Mouse (Mus musculus): ENCODE measurements around the gene Sf3b4. TPM values are rescaled to one million over a fixed set of nuclear protein-coding genes. Genes with fewer than 3 reads are reported as not detected.
"Not testable (repeated sequence)": the region's sequence is repeated elsewhere in the genome, so short reads cannot be mapped to it uniquely, and the experiment has no call there.

Sf3b4 gene
- polyA plus RNA-seq, 1 experiment from 2014 or later: 259 TPM

DNA sequence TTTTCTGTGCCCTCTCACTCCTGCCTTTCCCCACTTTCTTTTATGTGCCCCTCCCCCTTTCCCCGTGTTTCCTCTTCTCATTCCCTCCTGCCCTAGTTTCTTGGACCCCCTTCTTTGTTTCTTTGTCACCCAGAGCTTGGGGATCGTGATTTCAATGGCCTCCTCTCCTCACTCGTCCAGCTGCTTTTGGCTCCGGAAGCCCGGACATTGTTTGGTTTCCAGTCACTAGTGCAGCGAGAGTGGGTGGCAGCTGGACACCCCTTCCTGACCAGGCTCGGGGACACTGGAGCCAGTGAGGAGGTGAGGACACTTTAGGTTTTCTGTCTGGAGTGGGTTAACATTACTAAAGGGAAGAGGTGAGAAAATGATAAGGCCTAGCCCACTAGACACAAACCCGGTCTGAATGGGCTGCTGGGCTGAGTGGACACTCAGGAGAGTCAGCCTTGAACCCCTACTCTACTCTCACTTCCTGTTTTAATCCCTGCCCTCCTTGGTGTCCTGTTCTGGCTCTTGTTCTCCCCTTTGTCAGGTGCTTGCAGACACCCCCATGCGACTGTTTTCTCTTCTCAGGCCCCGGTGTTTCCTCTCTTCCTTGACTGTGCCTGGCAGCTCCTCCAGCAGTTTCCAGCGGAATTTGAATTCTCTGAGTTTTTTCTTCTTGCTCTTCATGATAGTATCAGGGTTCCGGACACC lies 3.5 kb upstream of the Sf3b4 start:
- H3K4me1 ChIP-seq (ENCODE audit: control insufficient read depth, insufficient read depth, low read length): peaks cover 7% of the 10 kb centered on the region; the same call in 1 of the 2 replicates
- 84% methylated on average over 12 of the region's 12 CpGs for WGBS
- no peak overlapping the region for H3K4me2 ChIP-seq (ENCODE audit: low read depth, severe bottlenecking)
- H3K4me3 ChIP-seq (ENCODE audit: low read depth, low read length): no peak overlapping the region
- no peak overlapping the region for H3K27ac ChIP-seq (replicated peaks; ENCODE audit: low read depth, low read length)
- H3K36me3 ChIP-seq (ENCODE audit: control insufficient read depth, insufficient read depth, low read length): peaks cover 6% of the 10 kb centered on the region; the same call in 1 of the 2 replicates
- H3K9me3 ChIP-seq (ENCODE audit: control insufficient read depth, low read length): no peaks in the 10 kb centered on the region
- DNase-seq (ENCODE audit: low spot score) (no peak), ATAC-seq (ENCODE audit: insufficient number of reproducible peaks, low FRiP score, low TSS enrichment, low read depth) (no peak)
- H3K27me3 ChIP-seq (ENCODE audit: control insufficient read depth, insufficient read depth, low read length): no peaks in the 10 kb centered on the region
- no peak overlapping the region for H3K9ac ChIP-seq (ENCODE audit: low read length)

DNA sequence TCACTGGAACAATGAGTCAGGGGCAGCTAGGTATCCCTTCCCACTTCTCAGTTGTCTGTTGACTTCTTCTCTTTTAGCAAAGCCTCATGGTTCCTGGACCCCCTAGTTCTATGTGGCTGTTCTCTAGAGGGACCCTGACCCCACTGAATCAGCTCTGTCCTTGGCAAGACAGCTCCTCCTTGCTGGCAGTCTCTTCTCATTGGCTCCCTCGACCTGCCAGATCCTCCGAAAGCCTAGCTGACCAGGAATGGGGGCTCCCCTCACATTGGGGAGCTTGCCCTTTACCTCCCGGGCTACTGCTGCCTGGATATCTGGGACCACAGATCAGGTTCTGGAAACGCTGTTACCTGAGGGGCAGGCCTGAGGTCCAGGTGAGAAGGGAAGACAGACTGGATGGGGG lies 1.9 kb upstream of the Sf3b4 start:
- no peak overlapping the region for H3K4me3 ChIP-seq (ENCODE audit: low read depth, low read length)
- ATAC-seq (ENCODE audit: insufficient number of reproducible peaks, low FRiP score, low TSS enrichment, low read depth): no peak
- peaks cover 7% of the 10 kb centered on the region; the same call in 1 of the 2 replicates for H3K4me1 ChIP-seq (ENCODE audit: control insufficient read depth, insufficient read depth, low read length)
- H3K4me2 ChIP-seq (ENCODE audit: low read depth, severe bottlenecking): no peak overlapping the region
- DNase-seq (ENCODE audit: low spot score): no peak
- peaks cover 12% of the 10 kb centered on the region for H3K36me3 ChIP-seq (ENCODE audit: control insufficient read depth, insufficient read depth, low read length)
- WGBS: 87% methylated on average over 4 of the region's 4 CpGs
- no peaks in the 10 kb centered on the region for H3K9me3 ChIP-seq (ENCODE audit: control insufficient read depth, low read length)
- no peak overlapping the region; the same call in 1 of the 2 replicates for H3K9ac ChIP-seq (ENCODE audit: low read length)
- no peak overlapping the region for H3K27ac ChIP-seq (replicated peaks; ENCODE audit: low read depth, low read length)
- H3K27me3 ChIP-seq (ENCODE audit: control insufficient read depth, insufficient read depth, low read length): no peaks in the 10 kb centered on the region

DNA sequence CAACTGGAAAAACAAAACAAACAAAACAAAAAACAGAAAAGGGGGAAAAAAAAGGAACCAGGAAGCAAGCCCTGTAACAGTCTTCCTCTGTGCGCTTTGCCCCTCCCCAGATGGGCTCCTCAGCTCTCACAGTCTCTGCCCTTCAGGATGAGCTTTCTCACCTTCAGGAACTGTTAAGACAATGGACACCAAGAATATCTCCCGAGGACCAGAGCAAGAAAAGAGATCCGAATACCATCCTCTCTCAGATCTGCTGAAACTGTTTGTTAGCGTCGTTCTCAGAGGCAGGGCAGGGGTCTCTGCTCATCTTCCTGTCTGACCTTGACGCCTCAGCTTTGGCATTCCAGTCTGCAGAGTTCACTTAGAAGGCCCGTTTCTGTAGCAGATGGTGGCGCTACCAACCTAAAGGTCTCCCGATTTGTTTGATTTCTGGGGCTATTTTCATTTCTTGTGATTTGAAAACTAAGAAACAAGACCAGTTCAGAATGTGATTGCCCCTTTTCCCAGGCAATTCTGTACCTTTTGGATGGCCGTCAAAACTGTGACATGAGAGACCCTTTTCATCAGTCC lies 1.1 kb upstream of the Sf3b4 start:
- Histone ChIP-seq H3K9ac (ENCODE audit: low read length) (no peak overlapping the region), H3K36me3 (ENCODE audit: control insufficient read depth, insufficient read depth, low read length) (peaks cover 12% of the 10 kb centered on the region)

DNA sequence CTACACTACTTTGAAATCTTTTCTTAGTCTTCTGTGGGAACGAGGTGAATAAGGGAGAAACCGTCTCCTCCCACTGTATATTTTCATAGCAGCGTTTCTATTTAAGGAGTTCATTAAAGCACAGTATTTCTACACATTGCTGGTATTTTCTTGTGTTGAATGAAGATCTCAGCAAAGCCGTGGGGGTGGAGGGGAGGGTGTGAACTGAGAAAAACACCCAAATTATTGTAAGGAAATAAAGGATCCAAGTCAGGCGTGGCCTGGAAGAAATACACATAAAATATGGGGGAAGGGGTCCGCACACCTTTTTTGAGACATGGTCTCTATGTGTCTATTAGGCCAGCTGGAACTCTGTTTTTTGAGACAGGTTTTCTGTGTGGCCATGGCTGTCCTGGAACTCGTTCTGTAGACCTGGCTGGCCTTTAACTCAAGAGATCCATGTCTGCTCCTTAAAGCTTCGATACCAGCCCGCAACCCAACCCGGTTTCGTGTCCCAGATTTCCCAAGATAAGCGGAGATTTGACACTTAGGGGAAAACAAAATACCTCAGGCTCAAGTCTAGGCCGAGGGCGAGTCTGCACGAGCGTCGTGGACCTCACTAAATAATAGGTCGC lies 442 bp upstream of the Sf3b4 start:
- Histone ChIP-seq H3K4me2 (ENCODE audit: low read depth, severe bottlenecking) (peak overlapping the region; percentile 54), H3K4me3 (ENCODE audit: low read depth, low read length) (peak overlapping the region; percentile 80)

More for the DNA sequence above, 1.1 kb upstream of the Sf3b4 start:
- Histone ChIP-seq H3K27ac (replicated peaks; ENCODE audit: low read depth, low read length) (no peak overlapping the region), H3K9me3 (ENCODE audit: control insufficient read depth, low read length) (no peaks in the 10 kb centered on the region), H3K4me3 (ENCODE audit: low read depth, low read length) (no peak overlapping the region), H3K4me1 (ENCODE audit: control insufficient read depth, insufficient read depth, low read length) (peaks cover 7% of the 10 kb centered on the region; the same call in 1 of the 2 replicates), H3K27me3 (ENCODE audit: control insufficient read depth, insufficient read depth, low read length) (no peaks in the 10 kb centered on the region), H3K4me2 (ENCODE audit: low read depth, severe bottlenecking) (peak overlapping the region; percentile 54)
- no peak for DNase-seq (ENCODE audit: low spot score)
- WGBS: 72% methylated on average over 10 of the region's 10 CpGs
- ATAC-seq (ENCODE audit: insufficient number of reproducible peaks, low FRiP score, low TSS enrichment, low read depth): no peak

DNA sequence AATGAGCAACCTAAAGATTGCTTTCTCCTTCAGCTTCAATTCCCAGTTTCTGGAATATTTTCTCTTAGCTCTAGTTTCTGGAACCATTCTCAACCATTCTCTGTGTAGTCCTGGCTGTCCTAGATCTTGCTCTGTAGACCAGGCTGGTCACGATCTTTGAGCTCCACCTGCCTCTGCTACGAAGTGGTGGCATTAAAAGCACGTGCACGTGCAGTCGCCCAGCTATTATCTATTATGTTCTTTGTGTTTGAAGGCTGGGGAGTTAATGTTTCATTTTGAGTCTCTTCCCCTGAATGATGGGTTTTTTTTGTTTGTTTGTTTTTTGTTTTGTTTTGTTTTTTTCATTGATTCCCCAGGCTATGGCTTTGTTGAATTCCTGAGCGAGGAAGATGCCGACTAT lies 1.1 kb downstream of the Sf3b4 start:
- H3K27me3 ChIP-seq (ENCODE audit: control insufficient read depth, insufficient read depth, low read length): no peaks in the 10 kb centered on the region
- H3K27ac ChIP-seq (replicated peaks; ENCODE audit: low read depth, low read length): no peak overlapping the region
- no peak for ATAC-seq (ENCODE audit: insufficient number of reproducible peaks, low FRiP score, low TSS enrichment, low read depth)
- WGBS: 45% methylated on average over 7 of the region's 7 CpGs
- no peak for DNase-seq (ENCODE audit: low spot score)
- peak overlapping the region; percentile 94 for H3K4me2 ChIP-seq (ENCODE audit: low read depth, severe bottlenecking)
- peak overlapping the region; percentile 84 for H3K9ac ChIP-seq (ENCODE audit: low read length)
- H3K36me3 ChIP-seq (ENCODE audit: control insufficient read depth, insufficient read depth, low read length): peaks cover 22% of the 10 kb centered on the region
- H3K4me3 ChIP-seq (ENCODE audit: low read depth, low read length): peak overlapping the region; percentile 80
- no peaks in the 10 kb centered on the region for H3K9me3 ChIP-seq (ENCODE audit: control insufficient read depth, low read length)
- peaks cover 7% of the 10 kb centered on the region; the same call in 1 of the 2 replicates for H3K4me1 ChIP-seq (ENCODE audit: control insufficient read depth, insufficient read depth, low read length)

More for the DNA sequence above, 442 bp upstream of the Sf3b4 start:
- Histone ChIP-seq H3K9ac (ENCODE audit: low read length) (peak overlapping the region; percentile 84), H3K27ac (replicated peaks; ENCODE audit: low read depth, low read length) (peak overlapping the region; percentile 95), H3K27me3 (ENCODE audit: control insufficient read depth, insufficient read depth, low read length) (no peaks in the 10 kb centered on the region), H3K36me3 (ENCODE audit: control insufficient read depth, insufficient read depth, low read length) (peaks cover 19% of the 10 kb centered on the region), H3K4me1 (ENCODE audit: control insufficient read depth, insufficient read depth, low read length) (peaks cover 7% of the 10 kb centered on the region; the same call in 1 of the 2 replicates), H3K9me3 (ENCODE audit: control insufficient read depth, low read length) (no peaks in the 10 kb centered on the region)
- DNase-seq (ENCODE audit: low spot score) (no peak), ATAC-seq (ENCODE audit: insufficient number of reproducible peaks, low FRiP score, low TSS enrichment, low read depth) (no peak; the same call in 1 of the 2 replicates)
- 24% methylated on average over 18 of the region's 18 CpGs for WGBS

DNA sequence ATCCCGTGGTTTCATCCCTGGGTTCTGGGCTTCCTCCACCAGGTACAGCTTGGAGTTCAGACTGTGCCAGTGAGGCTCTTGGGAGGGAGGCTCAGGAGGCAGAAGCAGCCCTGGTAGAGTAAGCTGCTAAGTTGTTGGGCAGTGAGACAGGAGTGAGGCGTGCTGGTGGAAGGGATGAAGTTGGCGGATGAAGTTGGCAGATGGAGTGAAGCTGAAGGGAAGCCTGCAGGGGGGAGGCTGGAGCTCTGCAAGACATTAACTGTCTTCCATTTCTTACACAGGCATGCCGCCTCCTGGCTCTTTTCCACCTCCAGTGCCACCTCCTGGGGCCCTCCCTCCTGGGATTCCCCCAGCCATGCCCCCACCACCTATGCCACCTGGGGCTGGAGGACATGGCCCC lies 1.9 kb downstream of the Sf3b4 start:
- not testable (repeated sequence) for H3K4me3 ChIP-seq (ENCODE audit: low read depth, low read length); H3K27me3 ChIP-seq (ENCODE audit: control insufficient read depth, insufficient read depth, low read length); H3K9ac ChIP-seq (ENCODE audit: low read length); H3K4me2 ChIP-seq (ENCODE audit: low read depth, severe bottlenecking); H3K9me3 ChIP-seq (ENCODE audit: control insufficient read depth, low read length); H3K27ac ChIP-seq (replicated peaks; ENCODE audit: low read depth, low read length); DNase-seq (ENCODE audit: low spot score); ATAC-seq (ENCODE audit: insufficient number of reproducible peaks, low FRiP score, low TSS enrichment, low read depth); H3K4me1 ChIP-seq (ENCODE audit: control insufficient read depth, insufficient read depth, low read length)
- H3K36me3 ChIP-seq (ENCODE audit: control insufficient read depth, insufficient read depth, low read length): peaks cover 17% of the 10 kb centered on the region
- WGBS: 83% methylated on average over 4 of the region's 4 CpGs

DNA sequence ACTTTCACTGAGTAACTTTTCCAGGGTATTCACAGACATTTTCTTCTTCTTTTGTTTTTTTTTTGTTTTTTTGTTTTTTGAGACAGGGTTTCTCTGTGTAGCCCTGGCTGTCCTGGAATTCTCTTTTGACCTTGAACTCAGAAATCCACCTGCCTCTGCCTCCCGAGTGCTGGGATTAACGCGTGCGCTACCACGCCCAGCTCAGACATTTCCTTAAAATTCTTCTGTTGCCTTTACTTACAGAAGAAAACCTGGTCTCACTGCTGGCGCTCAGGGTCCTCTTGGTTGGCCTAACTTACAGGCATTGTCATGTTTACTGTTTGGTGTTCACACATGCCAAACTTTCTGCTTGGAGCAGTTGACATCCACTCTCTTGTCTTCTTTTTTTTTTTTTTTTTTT lies 3.1 kb downstream of the Sf3b4 start:
- WGBS: 95% methylated on average over 6 of the region's 6 CpGs
- Histone ChIP-seq H3K4me1 (ENCODE audit: control insufficient read depth, insufficient read depth, low read length) (peaks cover 4% of the 10 kb centered on the region; the same call in 1 of the 2 replicates), H3K27me3 (ENCODE audit: control insufficient read depth, insufficient read depth, low read length) (no peaks in the 10 kb centered on the region), H3K9me3 (ENCODE audit: control insufficient read depth, low read length) (no peaks in the 10 kb centered on the region), H3K9ac (ENCODE audit: low read length) (no peak overlapping the region), H3K36me3 (ENCODE audit: control insufficient read depth, insufficient read depth, low read length) (peaks cover 17% of the 10 kb centered on the region), H3K4me2 (ENCODE audit: low read depth, severe bottlenecking) (no peak overlapping the region), H3K27ac (replicated peaks; ENCODE audit: low read depth, low read length) (no peak overlapping the region), H3K4me3 (ENCODE audit: low read depth, low read length) (no peak overlapping the region)
- ATAC-seq (ENCODE audit: insufficient number of reproducible peaks, low FRiP score, low TSS enrichment, low read depth) (no peak), DNase-seq (ENCODE audit: low spot score) (no peak)

DNA sequence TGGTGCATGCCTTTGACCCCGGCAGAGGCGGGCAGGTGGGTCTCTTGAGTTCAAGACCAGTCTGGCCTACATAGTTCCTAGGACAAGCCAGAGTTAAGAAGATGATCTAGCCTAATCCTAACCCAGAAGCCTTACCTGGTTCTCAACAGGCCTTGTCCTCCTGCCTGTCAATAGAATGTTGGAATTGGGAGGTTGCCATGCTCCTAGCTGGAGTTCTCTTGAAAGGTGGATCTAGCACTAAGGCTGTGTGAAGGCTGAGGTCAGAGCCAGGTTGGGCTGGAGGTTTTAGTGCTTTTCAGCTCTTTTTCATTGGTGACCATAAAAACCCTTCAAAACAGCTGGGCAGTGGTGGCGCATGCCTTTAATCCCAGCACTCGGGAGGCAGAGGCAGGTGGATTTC lies 6.3 kb downstream of the Sf3b4 start:
- no peaks in the 10 kb centered on the region for H3K9me3 ChIP-seq (ENCODE audit: control insufficient read depth, low read length)
- ATAC-seq (ENCODE audit: insufficient number of reproducible peaks, low FRiP score, low TSS enrichment, low read depth): no peak
- peaks cover 17% of the 10 kb centered on the region for H3K36me3 ChIP-seq (ENCODE audit: control insufficient read depth, insufficient read depth, low read length)
- no peak for DNase-seq (ENCODE audit: low spot score)
- 88% methylated on average over 4 of the region's 4 CpGs for WGBS
- H3K9ac ChIP-seq (ENCODE audit: low read length): no peak overlapping the region
- H3K4me2 ChIP-seq (ENCODE audit: low read depth, severe bottlenecking): no peak overlapping the region
- H3K27me3 ChIP-seq (ENCODE audit: control insufficient read depth, insufficient read depth, low read length): no peaks in the 10 kb centered on the region
- H3K4me3 ChIP-seq (ENCODE audit: low read depth, low read length): no peak overlapping the region
- H3K4me1 ChIP-seq (ENCODE audit: control insufficient read depth, insufficient read depth, low read length): peaks cover 14% of the 10 kb centered on the region
- H3K27ac ChIP-seq (replicated peaks; ENCODE audit: low read depth, low read length): no peak overlapping the region

All from limb, embryonic 11.5 days (tissue).